Mouse (Mus musculus) Patski (cell line): ENCODE data around the gene Coq7. TPM values are rescaled to one million over a fixed set of nuclear protein-coding genes. Genes with fewer than 3 reads are reported as not detected.

Source experiments
- ATAC-seq: fragments of 100-300 bp; one replicate; pipeline ENCODE4 v1.8.0; 2021
- CTCF ChIA-PET: fragments of 350-600 bp; sonication (Branson Sonifier 250); formaldehyde crosslinking; loops from one replicate; lab custom pipeline; 2022; ENCODE audit warnings: inconsistent platforms; lab: Charles Lee
- POLR2A ChIA-PET: fragments of 350-600 bp; sonication (Branson Sonifier 250); formaldehyde crosslinking; loops from one replicate; lab custom pipeline; 2022; ENCODE audit warnings: antibody characterized with exemption, inconsistent platforms; lab: Charles Lee
- DNase-seq: peaks from one replicate; pipeline ENCODE4 v3.0.0-alpha.2; 2011; ENCODE audit warnings: low read depth, low spot score
- H3K27me3 ChIP-seq: fragments of 371-371 bp; one replicate; pipeline ENCODE4 v1.5.1; 2021
- CTCF ChIP-seq: fragments of 100-300 bp; IDR thresholded peaks from one replicate; pipeline ENCODE4 v1.5.1; 2021
- in situ Hi-C: fragments of 300-500 bp; cut with MboI; formaldehyde crosslinking; loops from 3 replicates; pipeline ENCODE4 v1.11.1; 2018; ENCODE audit warnings: low pct_unique_long_range_greater_than_20kb, mixed read lengths
- polyA plus RNA-seq: library from polyadenylated mRNA; unstranded; gene quantifications from one replicate; pipeline ENCODE4 v1.2.3, GENCODE M21; 2021

The Coq7 gene
- polyA plus RNA-seq, 1 experiment from 2014 or later: 61.7 TPM

GRCm38 (mm10) chr7:118462818-118463762 lies 70.1 kb downstream of the Coq7 start:
- DNase-seq: no peak
- TF ChIP-seq CTCF: no peak
- POLR2A ChIA-PET: interaction anchor here (1.1 kb wide), 1 partner anchor 55 kb away, joined by 3 read pairs; no protein-coding TSS in a partner anchor
- CTCF ChIA-PET: interaction anchor here (1.5 to 1.6 kb wide), 2 partner anchors 14 to 16 kb away, joined by 3 to 5 read pairs; no protein-coding TSS in a partner anchor
- in situ Hi-C loops: loop anchor here (5.0 kb wide), 1 partner anchor 64 kb away; no protein-coding TSS in a partner anchor
- peak; percentile 73 for ATAC-seq
- no peaks in the 10 kb centered on the region for H3K27me3 ChIP-seq

- POLR2A ChIA-PET: interaction anchor here (0.6 kb wide), 1 partner anchor 213 kb away, joined by 3 read pairs; no protein-coding TSS in a partner anchor
- ATAC-seq: no peak
Measured at GRCm38 (mm10) chr7:118461400-118462136, 71.6 kb downstream of the Coq7 start.

More at GRCm38 (mm10) chr7:118461400-118462136, 71.6 kb downstream of the Coq7 start:
- CTCF ChIA-PET: interaction anchor here (0.8 to 1.8 kb wide), 5 partner anchors 11 to 158 kb away, joined by 3 to 4 read pairs (median 3); partner anchors contain the start of gene Syt17
- TF ChIP-seq CTCF: no peak
- DNase-seq: no peak
- in situ Hi-C loops: loop anchor here (5.0 kb wide), 1 partner anchor 66 kb away; no protein-coding TSS in a partner anchor
- no peaks in the 10 kb centered on the region for H3K27me3 ChIP-seq

Other genes with a start within 250 kb of the Coq7 start
- gene Syt17, start 85.1 kb downstream of the Coq7 start, polyA plus RNA-seq: 30.0 TPM
- 23.7 TPM for gene Itpripl2, start 41.4 kb downstream of the Coq7 start, polyA plus RNA-seq
- gene Tmc7, start 51.4 kb upstream of the Coq7 start, polyA plus RNA-seq: 0.24 TPM
- gene Tmc5, start 63.9 kb upstream of the Coq7 start, polyA plus RNA-seq: not detected
- 113 TPM for gene Gde1, start 172.4 kb upstream of the Coq7 start, polyA plus RNA-seq
- gene Ccp110, start 179.2 kb upstream of the Coq7 start, polyA plus RNA-seq: 21.3 TPM
- gene Vps35l, start 206.9 kb upstream of the Coq7 start, polyA plus RNA-seq: 107 TPM